Mouse (Mus musculus) frontal cortex, adult (tissue): ENCODE data around the gene Myt1.
A peak's percentile ranks its signal among the peaks of the same experiment; 100 is the strongest.

Source experiments
- ATAC-seq: cut with Nextera tagmentation; 2 replicates; pipeline ENCODE4 v1.9.2; 2017; ENCODE audit warnings: mild to moderate bottlenecking, moderate library complexity, mixed read lengths; ENCODE audit not compliant: low TSS enrichment

Gene Myt1

GRCm38 (mm10) chr2:181763006-181763830 is at the start of gene Myt1:
Myt1 (plus strand) TSS chr2:181763332.
- ATAC-seq = no peak

GRCm38 (mm10) chr2:181713749-181714148 is 49.4 kb upstream of the Myt1 start:
- ATAC-seq = peak; percentile 79

- peak; percentile 55 for ATAC-seq
Observed at GRCm38 (mm10) chr2:181714903-181715326, 48.2 kb upstream of the Myt1 start, which contains the start of gene Oprl1. Oprl1 (plus strand) TSS chr2:181715016.

DNA sequence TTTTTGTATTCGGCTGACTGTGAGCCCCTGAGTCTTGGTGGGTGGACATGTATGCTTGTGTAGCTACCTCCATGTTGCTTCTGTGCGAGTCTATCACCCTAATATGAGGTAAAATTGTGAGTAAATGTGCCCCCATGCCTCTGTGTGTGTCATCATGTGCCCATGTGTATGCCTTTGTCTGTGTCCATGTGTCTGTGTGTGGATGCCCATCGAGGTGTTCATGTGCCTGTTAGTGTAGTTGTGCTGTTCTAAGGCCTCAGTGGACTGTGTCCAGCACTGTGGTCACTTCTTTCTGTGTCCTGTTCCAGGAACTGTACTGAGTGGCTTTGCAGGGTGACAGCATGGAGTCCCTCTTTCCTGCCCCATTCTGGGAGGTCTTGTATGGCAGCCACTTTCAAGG is 47.8 kb upstream of the Myt1 start:
- peak; percentile 24 for ATAC-seq

- no peak for ATAC-seq
Observed at GRCm38 (mm10) chr2:181716991-181717390, 46.1 kb upstream of the Myt1 start.

DNA sequence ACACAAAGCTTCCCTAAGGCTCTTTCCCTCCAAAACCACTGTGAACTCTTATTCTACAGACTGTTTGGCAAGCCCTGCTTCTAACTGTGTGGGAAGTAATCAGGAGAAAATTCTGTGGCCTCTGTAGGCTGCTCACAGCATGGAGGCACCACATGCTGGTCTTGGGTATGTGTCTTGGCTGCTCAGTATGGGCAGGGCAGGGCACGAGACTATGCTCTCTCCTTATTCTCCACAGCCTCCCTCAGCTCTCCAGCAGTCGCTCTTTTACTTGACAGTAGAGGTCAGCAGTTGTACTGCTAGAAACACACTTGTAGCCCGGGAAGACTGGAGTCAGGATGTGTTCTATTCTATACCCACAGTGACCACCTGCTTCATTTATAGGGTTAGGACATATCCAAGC is 43.1 kb upstream of the Myt1 start:
- ATAC-seq = no peak

GRCm38 (mm10) chr2:181721200-181721599 is 41.9 kb upstream of the Myt1 start:
- no peak for ATAC-seq

GRCm38 (mm10) chr2:181722213-181722612 is 40.9 kb upstream of the Myt1 start:
- peak; percentile 62; the same call in 1 of the 2 replicates for ATAC-seq

- no peak for ATAC-seq
Observed at GRCm38 (mm10) chr2:181727659-181728262, 35.4 kb upstream of the Myt1 start.

DNA sequence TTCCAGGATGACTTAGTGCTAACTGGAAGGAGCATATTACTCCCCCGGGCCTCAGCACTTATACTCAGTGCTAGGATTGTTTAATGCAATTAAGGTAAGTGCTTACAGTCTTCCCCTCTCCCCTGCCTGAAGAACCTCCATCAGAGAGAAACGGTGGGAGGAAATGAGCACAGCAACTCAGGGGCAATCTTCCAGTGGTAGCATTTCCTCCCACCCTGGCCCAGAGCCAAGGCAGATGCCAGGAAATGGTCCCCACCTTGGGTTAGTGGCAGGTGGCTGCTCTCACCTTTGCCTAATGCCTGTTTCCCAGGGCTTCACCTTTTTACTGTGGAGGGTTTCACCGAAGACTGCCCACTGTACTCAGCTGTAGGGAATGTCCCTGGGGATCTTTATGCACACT is 33.1 kb upstream of the Myt1 start:
- no peak for ATAC-seq

- no peak for ATAC-seq
Observed at GRCm38 (mm10) chr2:181752626-181753025, 10.5 kb upstream of the Myt1 start.

DNA sequence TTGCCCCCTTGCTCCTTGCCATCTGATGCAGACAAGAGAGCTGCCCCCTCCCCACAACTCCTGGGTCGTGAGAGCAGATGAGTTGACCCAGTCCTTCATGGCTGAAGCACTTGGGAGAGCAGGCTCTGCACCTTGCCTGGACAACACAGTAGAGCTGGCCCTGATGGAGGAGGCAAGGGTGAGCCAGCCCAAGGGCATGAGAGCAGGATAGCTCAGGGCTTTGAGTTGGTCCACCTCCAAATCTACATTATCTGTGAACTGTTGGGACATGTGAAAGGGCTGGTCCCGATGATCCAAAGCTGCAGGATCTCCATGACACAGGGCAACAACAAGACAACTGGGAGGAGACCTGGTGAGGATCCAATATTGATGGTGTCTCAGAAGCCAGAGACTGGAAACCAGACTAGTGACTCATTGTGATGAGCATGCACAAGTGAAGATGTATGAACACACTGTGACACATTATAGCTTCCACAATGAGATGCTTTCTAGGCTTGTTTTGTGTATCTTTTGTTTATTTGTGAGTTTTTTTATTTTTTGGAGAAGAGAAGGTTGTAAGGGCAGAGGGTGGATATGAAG is 4.9 kb upstream of the Myt1 start:
- no peak for ATAC-seq

GRCm38 (mm10) chr2:181759041-181759440 is 4.1 kb upstream of the Myt1 start:
- ATAC-seq = peak; percentile 80

- no peak for ATAC-seq
Observed at GRCm38 (mm10) chr2:181763886-181764527, 875 bp downstream of the Myt1 start.

DNA sequence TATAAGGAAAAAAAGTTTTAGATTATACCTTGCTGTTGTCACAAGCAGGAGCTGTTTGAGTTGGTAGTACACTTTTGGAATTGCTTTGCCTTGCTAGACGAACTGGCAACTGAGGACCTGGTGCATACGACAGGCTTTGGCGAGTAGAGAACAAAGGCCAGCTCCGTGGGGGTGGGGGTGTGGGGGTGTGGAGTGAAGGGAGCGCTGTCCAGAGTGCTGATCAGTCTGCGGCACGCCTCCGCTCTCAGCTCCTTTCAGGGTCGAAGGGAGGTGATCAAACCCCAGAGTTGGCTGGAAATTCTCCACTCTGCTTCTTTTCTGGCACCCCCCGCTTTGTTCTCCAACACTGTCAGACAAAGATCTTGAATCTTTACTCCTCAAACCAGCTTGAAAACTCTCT is 1.5 kb downstream of the Myt1 start:
- no peak for ATAC-seq

DNA sequence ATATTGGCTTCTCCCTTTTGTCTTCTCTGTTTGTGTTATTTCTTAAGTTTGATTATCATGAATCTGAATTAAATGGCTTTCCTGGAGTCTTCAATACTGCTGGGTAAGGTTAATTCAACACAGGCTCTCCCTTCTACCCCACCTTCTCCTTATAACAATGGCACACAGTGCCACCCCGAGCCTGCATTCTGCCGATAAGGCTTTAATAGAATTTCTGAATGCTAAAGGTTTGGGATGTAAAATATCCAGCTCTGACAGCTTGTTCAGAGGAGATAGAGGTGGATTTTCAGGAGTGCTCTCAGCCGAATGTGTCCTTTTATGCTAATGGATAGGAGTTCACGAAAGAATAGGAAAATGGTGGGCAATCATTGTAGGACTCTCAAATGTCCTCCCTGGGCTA is 2.1 kb downstream of the Myt1 start:
- no peak for ATAC-seq

DNA sequence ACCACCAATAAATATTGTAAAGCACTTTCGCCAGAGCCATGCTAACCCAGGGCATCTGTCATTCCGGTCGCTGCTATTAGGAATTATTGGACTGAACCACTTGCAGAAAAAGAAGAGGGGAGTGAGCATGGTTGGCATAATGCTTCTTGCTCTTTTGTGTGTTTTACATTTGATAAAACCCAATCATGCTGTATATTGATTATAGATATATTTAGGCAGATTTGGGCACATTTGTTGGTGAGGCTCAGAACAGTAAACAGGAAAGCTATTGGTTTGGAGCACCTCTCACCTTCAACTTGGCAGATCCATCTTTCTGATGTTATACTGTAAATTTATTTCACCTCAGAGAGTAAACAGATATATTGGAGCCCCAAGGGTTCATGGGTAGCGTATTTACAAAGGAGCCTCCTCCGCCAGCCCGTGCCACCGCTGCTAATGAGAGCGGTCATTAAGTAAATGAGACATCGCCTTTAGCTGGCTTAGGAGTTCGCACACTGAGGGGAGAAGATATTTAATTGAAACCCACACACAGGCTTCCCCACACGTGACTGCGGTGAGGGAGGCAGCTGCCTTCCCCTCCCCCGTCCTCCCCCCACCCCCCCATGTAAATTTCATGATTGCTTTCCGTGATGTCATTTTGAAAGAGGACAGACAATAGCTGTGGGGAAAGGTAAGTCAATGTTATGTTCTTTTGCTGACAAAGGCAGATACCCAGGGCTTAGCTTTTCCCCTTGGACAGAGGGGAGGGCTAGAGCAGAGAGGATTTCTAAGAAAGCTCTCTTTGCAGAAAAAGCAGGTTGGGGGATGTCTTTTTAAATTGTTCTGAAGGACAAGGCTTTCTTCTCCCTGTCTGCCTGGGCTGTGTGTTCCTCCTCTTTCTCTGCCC is 3.8 kb downstream of the Myt1 start:
- no peak for ATAC-seq

DNA sequence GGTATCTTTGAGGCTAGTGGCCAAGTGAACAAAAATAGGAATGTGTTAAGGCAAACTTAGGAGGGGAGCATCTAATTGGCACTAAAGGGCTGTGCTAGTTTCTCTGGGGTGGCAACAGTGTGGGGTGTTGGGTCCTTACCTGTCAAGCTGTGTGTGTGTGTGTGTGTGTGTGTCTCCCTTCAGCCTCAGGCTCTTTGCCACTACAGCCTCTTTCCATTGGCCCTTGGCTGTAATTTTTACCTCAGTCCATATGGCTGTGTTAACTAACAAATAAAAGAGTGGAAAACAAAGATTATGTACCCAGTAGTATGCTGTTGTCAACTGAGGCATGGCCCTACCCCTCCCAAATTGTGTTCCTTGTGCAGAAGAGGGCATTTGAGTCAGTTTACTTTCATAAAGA is 5.3 kb downstream of the Myt1 start:
- no peak for ATAC-seq

- no peak for ATAC-seq
Observed at GRCm38 (mm10) chr2:181769397-181769796, 6.3 kb downstream of the Myt1 start.

GRCm38 (mm10) chr2:181773203-181773602 is 10.1 kb downstream of the Myt1 start:
- no peak for ATAC-seq

DNA sequence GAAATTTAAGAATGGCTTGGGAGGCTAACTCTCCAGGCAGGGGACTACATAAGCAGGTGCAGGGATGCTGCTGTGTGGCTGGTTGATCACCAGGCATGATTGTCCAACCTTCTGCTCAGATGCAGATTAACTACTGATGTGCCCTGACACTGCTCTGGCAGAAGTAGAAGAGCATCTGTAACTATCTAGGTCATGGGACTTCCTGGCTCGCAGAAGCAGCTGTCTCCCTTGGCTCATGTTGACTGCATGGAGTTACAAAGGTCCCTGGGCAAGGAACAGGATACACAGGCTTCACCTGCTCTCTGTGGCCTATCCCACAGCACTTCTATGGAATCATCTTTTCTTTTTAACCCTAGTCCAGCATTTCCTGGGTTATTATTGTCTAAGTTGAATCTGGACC is 12.7 kb downstream of the Myt1 start:
- ATAC-seq = peak; percentile 31; the same call in 1 of the 2 replicates
